Mouse (Mus musculus): ENCODE results near the gene Mtor.

GRCm38 (mm10) chr4:148480245-148480644, 31.8 kb downstream of the Mtor start:
- TF ChIP-seq EP300 (IDR thresholded peaks at IDR 0.05; ENCODE audit: low read depth): no peak
- no peak for TF ChIP-seq CTCF (IDR thresholded peaks at IDR 0.05; ENCODE audit: low read depth)
